Mouse (Mus musculus): Measurements from ENCODE around the gene Polr2j. TPM values are rescaled to one million over a fixed set of nuclear protein-coding genes. Genes with fewer than 3 reads are reported as not detected.
A peak's percentile ranks its signal among the peaks of the same experiment; 100 is the strongest.
"Not testable (repeated sequence)": the region's sequence is repeated elsewhere in the genome, so short reads cannot be mapped to it uniquely, and the experiment has no call there.

The Polr2j gene
- total RNA-seq, 2 experiments from 2014 or later: 86.2 to 86.3 TPM

- DNase-seq (ENCODE audit: low spot score in 2 of 2); intact Hi-C loops (cut with DNase I): not testable (repeated sequence)
Measured at GRCm38 (mm10) chr5:136149134-136149576, 32.7 kb downstream of the Polr2j start.

DNA sequence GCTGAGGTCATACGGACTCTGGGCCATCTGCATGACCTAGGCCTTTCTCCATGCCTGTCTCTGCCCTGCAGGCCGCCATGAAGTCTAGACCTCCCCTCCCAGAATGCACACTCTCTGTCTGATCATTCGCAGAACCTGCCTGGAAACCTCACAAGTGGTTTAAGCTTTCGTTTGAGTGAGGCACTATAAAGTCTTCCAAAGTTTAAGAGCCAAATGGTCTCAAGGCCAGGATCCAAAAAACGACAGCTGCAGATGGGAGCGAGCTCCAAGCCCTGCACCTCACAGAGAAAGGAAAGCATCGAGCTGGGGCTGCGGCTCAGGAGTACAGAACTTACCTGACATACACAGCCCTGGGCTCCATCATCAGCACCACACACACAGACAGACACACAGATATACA is 35.9 kb downstream of the Polr2j start:
- intact Hi-C loops (cut with DNase I): no loop called here
- no peak for DNase-seq (ENCODE audit: low spot score in 2 of 2)

GRCm38 (mm10) chr5:136155399-136155798 is 39.0 kb downstream of the Polr2j start:
- no peak for DNase-seq (ENCODE audit: low spot score in 2 of 2)
- intact Hi-C loops (cut with DNase I): no loop called here

- intact Hi-C loops (cut with DNase I); DNase-seq (ENCODE audit: low spot score in 2 of 2): not testable (repeated sequence)
Measured at GRCm38 (mm10) chr5:136160084-136160483, 43.7 kb downstream of the Polr2j start.

GRCm38 (mm10) chr5:136163807-136164474 is 47.5 kb downstream of the Polr2j start:
- DNase-seq (ENCODE audit: low spot score in 2 of 2): no peak
- intact Hi-C loops (cut with DNase I): no loop called here

DNA sequence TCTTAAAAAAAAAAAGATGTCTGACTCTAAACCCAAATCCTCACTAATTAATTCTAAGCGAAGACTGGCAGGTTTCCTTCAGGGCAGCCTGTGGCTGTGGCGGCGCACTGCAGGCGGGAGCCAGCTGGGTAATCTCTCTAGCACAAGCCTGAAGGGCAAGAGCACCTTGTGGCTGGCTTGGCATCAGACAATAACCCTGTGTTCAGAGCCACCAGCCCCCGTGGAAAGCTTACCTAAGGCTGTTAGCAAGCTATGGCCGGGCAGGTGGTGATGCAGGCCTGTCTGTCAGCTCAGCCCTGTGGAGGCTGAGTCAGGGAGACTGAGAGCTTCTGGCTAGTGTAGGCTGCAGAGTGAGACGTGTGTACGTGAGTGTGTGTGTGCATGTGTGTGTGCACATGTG is 48.8 kb downstream of the Polr2j start:
- DNase-seq (ENCODE audit: low spot score in 2 of 2): no peak
- intact Hi-C loops (cut with DNase I): no loop called here

DNA sequence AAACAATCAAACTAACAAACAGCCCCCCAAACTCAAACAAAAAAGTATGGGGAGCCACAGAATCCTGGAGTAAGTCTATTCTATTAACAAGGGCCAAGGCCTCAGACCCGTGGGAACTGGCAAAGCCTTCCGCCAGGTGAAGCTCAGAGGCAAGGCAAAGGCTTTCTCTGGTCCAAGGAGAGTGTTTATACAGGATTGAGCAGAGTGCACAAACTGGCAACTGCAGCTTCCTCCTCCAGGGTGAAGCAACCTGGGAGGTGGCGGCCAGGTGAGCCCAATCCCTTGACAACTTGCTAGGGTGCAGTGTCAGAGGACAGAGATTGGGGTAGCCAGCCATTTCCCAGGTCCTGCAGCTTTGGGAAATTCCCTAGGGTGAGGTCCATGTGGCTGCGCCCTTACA is 50.9 kb downstream of the Polr2j start:
- DNase-seq (ENCODE audit: low spot score in 2 of 2): no peak
- intact Hi-C loops (cut with DNase I): no loop called here

- intact Hi-C loops (cut with DNase I): no loop called here
Measured at GRCm38 (mm10) chr5:136168071-136168470, 51.6 kb downstream of the Polr2j start.

DNA sequence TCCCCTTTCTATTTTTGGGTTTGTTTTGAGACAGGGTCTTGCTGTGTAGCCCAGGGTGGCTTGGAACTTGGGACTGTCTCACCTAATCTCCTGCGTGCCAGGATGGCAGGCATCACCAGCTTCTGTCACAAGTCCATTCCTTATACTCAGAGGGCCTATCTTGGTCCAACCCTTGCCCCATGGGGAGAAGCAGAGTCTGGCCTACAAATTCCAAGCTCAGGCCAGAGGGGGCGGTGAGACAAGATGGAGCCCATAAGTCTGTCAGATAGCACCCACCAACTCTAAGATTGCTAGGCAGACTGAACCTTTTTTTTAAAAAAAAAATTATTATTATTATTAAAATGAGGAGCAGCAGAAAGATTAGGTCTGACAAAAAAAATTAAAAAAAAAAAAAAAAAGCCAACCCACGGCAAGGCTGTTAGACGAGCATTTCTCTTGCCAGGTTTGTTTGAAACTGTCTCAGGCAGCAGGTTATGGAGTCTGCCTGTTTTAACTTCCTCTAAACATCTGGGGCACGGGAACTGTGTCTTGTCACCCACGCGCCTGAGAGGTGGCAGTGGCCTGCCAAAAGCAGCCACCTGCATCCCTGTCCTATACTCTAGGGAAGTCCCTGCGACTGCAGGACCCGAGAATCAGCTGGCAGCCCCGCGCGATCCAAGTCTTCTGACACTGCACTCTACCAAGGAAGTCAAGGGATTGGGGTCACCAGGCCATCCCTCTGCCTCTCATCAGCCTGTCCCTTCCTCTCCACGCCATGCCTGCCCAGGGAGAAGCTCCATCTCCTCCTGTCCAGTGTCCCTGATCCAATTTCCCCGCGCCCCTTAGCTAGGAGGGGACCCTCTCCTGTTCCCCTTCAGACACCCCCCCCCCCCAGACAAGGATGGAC is 53.4 kb downstream of the Polr2j start:
- intact Hi-C loops (cut with DNase I): no loop called here

More at GRCm38 (mm10) chr5:136168071-136168470, 51.6 kb downstream of the Polr2j start:
- DNase-seq (ENCODE audit: low spot score in 2 of 2): no peak

GRCm38 (mm10) chr5:136170512-136171362 is 54.3 kb downstream of the Polr2j start, which contains the start of gene Orai2:
Gene Orai2 (minus strand): TSS chr5:136170713.
- DNase-seq (ENCODE audit: low spot score in 2 of 2): peak; percentile 85
- intact Hi-C loops (cut with DNase I): no loop called here

More for the DNA sequence above, 53.4 kb downstream of the Polr2j start:
- DNase-seq (ENCODE audit: low spot score in 2 of 2): peak; percentile 38 to 67

DNA sequence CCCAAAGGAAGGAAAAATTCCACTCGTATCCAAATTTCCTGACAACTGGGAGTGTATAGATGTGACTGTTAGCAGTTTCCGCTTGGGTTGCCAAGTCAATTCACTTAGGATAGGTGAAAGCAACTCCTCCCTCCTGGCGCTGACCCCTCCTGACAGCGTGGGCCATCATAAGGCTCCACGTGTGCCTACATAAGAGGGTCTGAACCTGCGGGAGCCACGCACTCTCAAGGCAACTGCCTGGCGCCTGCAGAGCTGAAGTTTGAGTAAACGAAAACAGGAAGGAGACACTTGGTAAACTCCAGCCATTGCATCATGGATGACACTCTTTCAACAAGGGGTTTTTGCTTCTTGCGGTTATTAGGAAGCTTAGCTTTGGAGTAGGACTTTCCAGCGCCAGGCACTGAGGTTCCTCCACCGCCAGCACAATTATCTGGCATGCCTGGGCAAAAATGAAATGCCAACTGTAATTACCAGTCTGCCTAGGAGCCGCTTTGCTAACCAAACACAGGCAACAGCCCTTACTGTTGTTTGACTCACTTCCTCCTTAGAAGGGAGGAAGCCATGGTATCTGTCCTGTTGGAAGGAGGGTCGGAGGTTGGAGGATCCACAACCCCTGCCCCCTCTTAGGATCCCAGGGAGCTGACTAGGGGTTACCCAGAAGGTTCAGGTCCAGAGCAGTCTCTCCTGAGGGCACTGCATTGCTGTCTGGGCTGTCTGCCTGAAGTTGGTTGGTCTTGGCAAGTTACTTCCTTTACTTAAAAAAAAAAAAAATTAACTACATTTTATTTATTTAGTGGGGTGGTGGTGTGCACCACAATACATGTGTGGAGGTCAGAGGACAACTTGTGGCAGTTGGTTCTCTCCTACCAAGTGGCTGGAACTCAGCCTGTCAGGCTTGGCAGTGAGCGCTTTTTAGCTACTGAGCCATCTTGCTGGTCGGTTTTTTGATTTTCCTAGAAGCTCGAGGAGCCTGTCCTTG is 55.2 kb downstream of the Polr2j start:
- DNase-seq (ENCODE audit: low spot score in 2 of 2): no peak
- intact Hi-C loops (cut with DNase I): no loop called here

Small RNAs within 50 kb of the gene (microRNA-seq; reads per million reads assigned to microRNA genes)
- gene Mir7035: 1.0 to 2.4 reads per million in 2 experiments

Other genes starting within 250 kb of the Polr2j start
- 1 to 10 TPM; 6.9 to 9.4 TPM for gene Hspb1, start 228.7 kb upstream of the Polr2j start, total RNA-seq (2021)
- gene Ywhag, start 182.0 kb upstream of the Polr2j start, total RNA-seq (2021): 1,000 to 10,000 TPM; 1,469 to 1,528 TPM
- 1 to 10 TPM; 1.4 to 1.5 TPM for gene Ssc4d, start 142.1 kb upstream of the Polr2j start, total RNA-seq (2021)
- gene Zp3, start 136.5 kb upstream of the Polr2j start, total RNA-seq (2021): not detected
- gene Dtx2, start 121.8 kb upstream of the Polr2j start, total RNA-seq (2021): 1 to 10 TPM; 8.6 to 9.1 TPM
- gene Upk3b, start 78.1 kb upstream of the Polr2j start, total RNA-seq (2021): not detected
- gene Upk3bl, start 62.1 kb upstream of the Polr2j start, total RNA-seq (2021): not detected
- 1 to 10 TPM; 3.2 to 6.7 TPM for gene Rasa4, start 32.7 kb upstream of the Polr2j start, total RNA-seq (2021)
- 10 to 100 TPM; 12.4 to 14.1 TPM for gene Lrwd1, start 19.4 kb downstream of the Polr2j start, total RNA-seq (2021)
- gene Alkbh4, start 19.5 kb downstream of the Polr2j start, total RNA-seq (2021): 1 to 10 TPM; 8.2 to 8.9 TPM
- 10 to 100 TPM; 54.3 to 56.1 TPM for gene Orai2, start 54.1 kb downstream of the Polr2j start, total RNA-seq (2021)
- 10 to 100 TPM; 38.7 to 44.0 TPM for gene Prkrip1, start 82.3 kb downstream of the Polr2j start, total RNA-seq (2021)
- gene Sh2b2, start 129.9 kb downstream of the Polr2j start, total RNA-seq (2021): 10 to 100 TPM; 10.5 to 11.3 TPM